Mouse (Mus musculus): ENCODE results near the gene Ptma. TPM values are rescaled to one million over a fixed set of nuclear protein-coding genes. Genes with fewer than 3 reads are reported as not detected.
A peak's percentile ranks its signal among the peaks of the same experiment; 100 is the strongest.
"Not testable (repeated sequence)": the region's sequence is repeated elsewhere in the genome, so short reads cannot be mapped to it uniquely, and the experiment has no call there.

The Ptma gene
- total RNA-seq, 2 experiments from 2014 or later: 58.5 to 108 TPM

DNA sequence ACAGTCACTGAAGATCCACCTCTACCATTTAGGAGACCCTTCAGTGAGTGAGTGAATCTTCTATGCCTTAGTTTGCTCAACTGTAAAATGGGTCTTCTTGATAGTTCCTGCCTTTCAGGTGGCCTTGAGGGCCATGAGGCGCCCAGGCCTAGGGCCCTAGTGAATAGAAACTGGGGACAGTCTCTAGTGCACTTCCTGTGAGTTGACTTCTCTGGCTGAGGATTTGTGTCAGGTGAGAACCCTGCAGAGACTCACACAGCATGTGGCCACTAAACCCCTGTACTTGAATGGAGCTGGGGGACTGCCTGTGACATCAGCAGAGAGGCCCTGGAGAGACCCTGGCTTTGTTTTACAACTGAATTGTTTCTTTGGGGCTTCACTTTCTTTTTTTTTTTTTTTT lies 16.3 kb upstream of the Ptma start:
- no peak for TF ChIP-seq CTCF (IDR thresholded peaks at IDR 0.05)
- DNase-seq: no peak
- intact Hi-C loops (cut with DNase I): no loop called here
- Histone ChIP-seq H3K27ac (no peak overlapping the region), H3K4me3 (no peak overlapping the region)

DNA sequence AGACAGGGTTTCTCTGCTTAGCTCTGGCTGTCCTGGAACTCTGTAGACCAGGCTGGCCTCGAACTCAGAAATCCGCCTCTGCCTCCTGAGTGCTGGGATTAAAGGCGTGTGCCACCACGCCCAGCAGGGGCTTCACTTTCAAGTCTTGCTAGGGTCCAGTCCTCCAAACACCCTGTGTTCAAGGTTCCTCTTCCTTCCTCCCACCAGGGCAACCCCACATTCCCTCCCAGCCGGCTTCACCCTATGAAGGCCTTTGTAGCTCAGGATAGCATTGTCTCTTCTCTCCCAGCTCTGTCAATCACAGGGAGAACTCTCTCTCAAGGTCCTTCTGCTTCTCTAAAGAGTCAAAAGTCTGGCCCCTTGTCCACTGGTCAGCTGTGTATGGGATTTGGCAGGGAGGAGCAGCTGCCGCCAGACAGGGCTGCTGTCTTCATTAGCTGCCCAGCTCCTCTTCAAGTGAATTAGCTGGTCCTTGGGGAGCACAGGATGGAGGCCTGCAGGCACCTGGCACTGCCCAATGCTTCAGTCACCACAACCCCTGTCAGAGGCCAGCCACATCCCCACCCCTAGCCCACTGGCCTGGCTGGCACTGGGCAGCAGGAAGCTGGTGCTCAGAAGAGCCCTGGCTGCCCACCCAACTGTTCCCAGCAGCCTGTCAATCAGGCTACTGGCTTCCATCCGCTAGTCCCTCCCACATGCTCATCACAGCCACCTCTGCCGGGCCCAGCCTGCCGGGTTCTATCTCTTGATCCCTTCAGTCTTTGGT lies 15.7 kb upstream of the Ptma start:
- no peak overlapping the region for H3K27ac ChIP-seq
- intact Hi-C loops (cut with DNase I): no loop called here
- TF ChIP-seq CTCF (IDR thresholded peaks at IDR 0.05): no peak
- no peak overlapping the region for H3K4me3 ChIP-seq
- no peak for DNase-seq

DNA sequence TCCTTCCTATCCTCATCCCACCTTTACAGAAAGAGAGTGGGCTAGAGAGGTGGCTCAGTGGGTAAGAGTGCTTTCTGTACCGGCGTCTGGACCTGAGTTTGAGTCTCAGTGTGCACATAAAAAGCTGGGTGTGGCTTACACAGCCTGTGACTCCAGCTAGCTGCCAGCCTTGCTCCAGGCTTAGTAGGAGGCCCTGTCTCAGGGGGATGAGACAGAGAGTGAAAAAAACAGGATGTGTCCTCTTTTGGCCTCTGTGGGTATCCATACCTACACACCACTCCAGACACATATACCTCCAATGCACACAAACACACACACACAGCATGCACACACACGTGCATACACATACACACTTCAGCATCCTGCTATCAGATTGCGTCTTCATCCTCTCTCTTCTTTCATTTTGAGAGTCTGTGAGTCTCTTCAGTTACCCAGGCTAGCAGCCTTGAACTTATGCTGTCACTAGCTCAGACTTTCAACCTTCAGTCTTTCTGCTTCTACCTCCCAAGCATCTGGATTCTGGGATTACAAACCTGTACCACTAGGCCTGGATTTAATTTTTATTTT lies 14.3 kb upstream of the Ptma start:
- no peak for DNase-seq
- H3K4me3 ChIP-seq: no peak overlapping the region
- H3K27ac ChIP-seq: no peak overlapping the region
- intact Hi-C loops (cut with DNase I): no loop called here
- no peak for TF ChIP-seq CTCF (IDR thresholded peaks at IDR 0.05)

DNA sequence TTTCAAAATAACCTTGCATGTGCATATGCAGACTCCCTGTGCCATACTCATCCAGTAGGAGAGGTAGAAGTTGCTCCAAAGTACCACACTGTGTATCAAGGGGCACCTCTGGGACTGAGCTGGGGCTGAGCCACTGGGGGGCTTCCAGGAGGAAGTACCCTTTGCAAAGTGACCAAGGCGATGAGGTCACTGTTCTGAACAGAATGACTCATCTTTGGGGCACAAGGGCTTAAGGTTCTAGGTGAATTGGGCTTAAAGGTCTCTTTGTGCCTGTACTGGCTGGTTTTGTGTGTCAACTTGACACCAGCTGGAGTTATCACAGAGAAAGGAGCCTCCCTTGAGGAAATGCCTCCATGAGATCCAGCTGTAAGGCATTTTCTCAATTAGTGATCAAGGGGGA lies 13.5 kb upstream of the Ptma start:
- H3K27ac ChIP-seq; DNase-seq; intact Hi-C loops (cut with DNase I); H3K4me3 ChIP-seq: not testable (repeated sequence)

DNA sequence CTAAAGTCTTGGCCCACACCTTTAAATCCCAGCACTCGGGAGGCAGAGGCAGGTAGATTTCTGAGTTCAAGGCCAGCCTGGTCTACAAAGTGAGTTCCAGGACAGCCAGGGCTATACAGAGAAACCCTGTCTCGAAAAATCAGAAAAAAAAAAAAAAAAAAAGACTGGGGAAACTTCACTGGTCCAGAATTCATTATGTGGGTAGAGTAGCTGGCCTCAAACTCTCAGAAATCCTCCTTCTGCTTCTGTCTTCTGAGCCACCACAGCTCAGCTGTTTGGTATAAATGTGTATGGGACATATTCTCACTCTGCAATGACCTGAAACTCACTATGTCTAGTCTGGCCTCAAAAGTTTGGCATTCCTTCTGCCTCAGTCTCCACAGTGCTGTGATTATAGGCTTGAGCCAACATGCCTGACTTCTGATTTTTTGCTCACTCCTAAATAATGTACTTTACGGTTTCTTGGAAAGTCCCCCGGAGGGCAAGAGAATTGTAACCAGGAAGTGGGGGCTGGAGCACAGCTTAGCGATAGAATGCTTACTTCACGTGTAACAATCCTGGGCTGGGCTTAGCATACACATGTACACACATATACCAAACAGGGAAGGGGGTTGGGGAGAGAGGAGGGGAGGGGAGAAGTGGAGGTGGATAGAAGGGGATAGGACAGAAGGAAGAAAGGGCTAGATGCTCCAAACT lies 10.7 kb upstream of the Ptma start:
- TF ChIP-seq CTCF (IDR thresholded peaks at IDR 0.05): no peak
- no peak for DNase-seq
- intact Hi-C loops (cut with DNase I): no loop called here
- H3K27ac ChIP-seq: no peak overlapping the region
- no peak overlapping the region for H3K4me3 ChIP-seq

DNA sequence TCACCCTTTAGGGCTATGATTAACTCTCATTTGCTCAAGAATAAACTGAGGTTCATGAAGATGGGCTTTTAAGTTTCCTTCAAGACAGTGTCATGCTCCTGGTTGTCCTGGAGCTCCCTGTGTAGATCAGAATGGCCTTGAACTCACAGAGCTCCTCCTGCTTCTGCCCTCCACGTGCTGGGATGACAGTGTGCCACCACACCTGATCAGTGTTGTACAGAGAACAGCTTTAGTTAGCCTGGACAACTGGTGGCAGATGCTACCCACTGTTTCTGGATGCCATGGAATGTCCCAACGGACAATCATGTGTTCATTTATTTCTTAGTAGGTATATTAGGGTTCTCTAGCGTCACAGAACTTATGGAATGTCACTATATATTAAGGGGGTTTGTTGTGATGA lies 9.4 kb upstream of the Ptma start:
- DNase-seq: no peak
- Histone ChIP-seq H3K27ac (no peak overlapping the region), H3K4me3 (no peak overlapping the region)
- no peak for TF ChIP-seq CTCF (IDR thresholded peaks at IDR 0.05)
- intact Hi-C loops (cut with DNase I): no loop called here

DNA sequence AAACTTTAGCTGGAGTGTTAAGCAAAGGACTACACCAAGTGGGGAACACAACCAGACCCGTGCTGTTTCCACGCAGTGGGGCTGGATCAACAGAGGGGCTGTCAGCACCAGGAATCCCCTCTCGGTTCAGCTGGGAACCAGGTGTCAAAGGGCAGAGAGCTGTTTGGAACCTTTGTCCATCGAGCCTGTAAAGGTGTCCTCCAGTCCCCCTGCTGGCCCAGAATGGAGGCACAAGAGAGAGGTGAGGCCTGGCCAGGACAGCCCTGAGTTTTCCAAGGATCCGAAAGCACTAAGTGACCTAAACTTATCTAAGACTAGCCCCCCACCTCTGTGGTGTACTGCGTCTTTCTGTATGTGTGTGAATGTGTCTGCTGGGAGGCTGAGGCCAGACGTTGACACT lies 6.2 kb upstream of the Ptma start:
- H3K4me3 ChIP-seq: no peak overlapping the region
- DNase-seq: no peak
- intact Hi-C loops (cut with DNase I): no loop called here
- TF ChIP-seq CTCF (IDR thresholded peaks at IDR 0.05): peak; percentile 54
- H3K27ac ChIP-seq: no peak overlapping the region

DNA sequence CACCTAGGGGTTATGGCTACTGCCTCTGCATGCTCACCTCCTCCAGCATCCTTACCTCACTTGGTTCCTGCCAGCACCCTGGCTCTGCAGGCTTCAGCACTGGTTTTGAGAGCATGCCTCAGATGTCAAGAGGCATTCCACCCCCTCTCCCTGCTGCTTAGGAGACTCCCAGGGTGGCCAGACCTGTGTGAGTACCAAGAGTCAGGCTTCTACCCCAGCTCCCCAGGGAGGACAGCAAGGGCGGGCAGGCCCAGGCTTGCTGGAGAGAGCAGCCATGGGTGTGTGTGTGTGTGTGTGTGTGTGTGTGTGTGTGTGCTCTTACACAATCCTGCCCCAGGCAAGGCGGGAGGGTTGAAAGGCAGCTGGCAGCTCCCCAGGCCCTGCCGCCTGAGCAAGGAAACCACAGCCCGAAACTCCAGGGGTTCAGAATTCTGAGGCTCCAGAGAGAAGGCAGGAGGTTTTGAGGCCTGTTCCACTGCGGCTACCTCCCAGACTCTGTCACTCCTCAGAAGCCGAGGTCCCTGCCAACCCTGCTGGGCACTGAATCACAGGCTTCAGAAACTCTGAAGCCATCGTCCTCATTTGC lies 4.1 kb upstream of the Ptma start:
- Histone ChIP-seq H3K27ac (peak overlapping the region; percentile 53), H3K4me3 (no peak overlapping the region)
- TF ChIP-seq CTCF (IDR thresholded peaks at IDR 0.05): no peak
- DNase-seq: peak; percentile 71
- intact Hi-C loops (cut with DNase I): no loop called here

DNA sequence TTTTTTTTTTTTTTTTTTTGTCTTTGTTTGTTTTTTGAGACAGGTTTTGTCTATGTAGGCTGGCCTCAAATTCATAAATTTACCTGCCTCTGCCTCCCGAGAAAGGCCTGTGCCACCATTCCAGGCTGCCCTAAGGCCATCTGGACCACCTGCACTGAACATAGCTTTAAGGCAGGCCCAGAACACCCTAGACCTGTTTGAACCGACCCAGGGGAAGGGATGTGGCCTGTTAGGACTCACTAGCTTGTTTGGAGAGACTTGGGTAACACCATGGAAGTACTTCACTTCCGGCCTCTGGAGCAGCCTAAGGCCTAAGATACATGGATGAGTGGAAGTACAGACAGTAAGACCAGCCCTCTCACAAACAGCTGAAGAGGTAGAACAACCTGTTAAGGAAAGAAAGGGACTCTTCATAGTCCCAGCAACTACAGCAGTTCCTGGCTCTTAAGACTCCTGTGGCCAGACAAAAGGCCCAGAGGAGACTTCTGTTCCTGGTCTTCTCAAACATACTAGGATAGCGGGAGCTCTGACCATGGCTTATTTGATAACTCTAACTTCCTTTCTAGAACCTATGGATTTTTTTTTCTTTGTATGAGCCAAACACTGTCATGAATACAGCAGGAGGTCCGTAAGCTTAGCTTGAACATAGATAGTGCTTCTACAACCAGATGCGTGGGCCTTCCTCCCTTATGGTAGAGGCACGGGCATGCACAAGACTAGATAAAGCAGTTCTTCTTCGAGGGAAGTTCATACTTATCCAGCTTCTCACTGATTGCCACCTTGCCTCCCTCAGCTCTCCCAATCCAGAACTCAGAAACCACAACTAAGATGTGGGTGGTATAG lies 2.5 kb upstream of the Ptma start:
- Histone ChIP-seq H3K27ac (peak overlapping the region; percentile 99), H3K4me3 (peak overlapping the region; percentile 95)
- intact Hi-C loops (cut with DNase I): loop anchor here (1.0 kb wide), 1 partner anchor 52 kb away; no protein-coding TSS in a partner anchor
- no peak for DNase-seq
- no peak for TF ChIP-seq CTCF (IDR thresholded peaks at IDR 0.05)

DNA sequence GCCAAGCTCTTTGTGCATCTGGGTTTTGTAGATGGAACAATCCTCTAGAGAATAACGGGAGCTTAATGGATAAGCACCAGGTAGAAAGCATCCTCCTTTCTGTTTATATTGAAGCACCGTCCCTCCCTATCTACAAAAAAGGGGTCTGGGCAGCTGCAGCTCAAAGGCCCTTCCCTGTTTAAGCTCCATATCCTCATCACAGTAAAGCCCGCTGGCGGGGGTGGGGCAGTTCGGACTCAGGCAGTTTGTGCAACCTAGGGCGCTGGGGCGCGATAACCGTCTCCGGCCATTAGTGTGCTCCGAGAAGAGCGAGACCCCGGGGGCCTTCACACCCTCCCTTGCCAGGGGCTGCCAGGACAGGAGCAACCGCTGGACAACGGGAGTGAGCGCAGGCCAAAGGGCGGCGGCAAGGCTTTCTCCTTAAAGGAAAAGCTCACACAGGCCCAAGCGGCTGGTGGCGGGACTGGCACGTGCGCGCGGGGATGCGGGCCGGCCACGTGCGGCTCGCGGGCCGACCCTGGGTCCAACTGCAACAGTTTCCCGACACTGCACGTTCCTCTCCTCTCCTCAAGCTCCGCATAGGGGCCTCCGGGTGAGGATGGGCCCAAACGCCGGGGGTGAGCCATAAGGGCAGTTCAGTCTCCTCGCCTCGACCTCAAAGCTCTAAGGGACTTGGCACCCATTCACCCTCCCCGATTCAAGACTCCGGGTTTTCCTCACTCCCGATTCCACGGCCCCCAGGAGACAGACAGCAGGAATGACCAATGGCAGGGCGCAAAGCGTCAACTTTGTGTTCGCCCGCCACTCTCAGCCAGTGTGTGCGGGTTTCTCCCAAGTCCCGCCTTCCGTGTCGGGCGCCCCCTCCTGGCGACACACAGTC lies 1.7 kb upstream of the Ptma start:
- intact Hi-C loops (cut with DNase I): loop anchor here (1.0 kb wide), 2 partner anchors 38 to 53 kb away; no protein-coding TSS in a partner anchor
- DNase-seq: peak; percentile 100
- Histone ChIP-seq H3K27ac (peak overlapping the region; percentile 99), H3K4me3 (peak overlapping the region; percentile 95)
- TF ChIP-seq CTCF (IDR thresholded peaks at IDR 0.05): peak; percentile 97; the same call in 1 of the 2 replicates

DNA sequence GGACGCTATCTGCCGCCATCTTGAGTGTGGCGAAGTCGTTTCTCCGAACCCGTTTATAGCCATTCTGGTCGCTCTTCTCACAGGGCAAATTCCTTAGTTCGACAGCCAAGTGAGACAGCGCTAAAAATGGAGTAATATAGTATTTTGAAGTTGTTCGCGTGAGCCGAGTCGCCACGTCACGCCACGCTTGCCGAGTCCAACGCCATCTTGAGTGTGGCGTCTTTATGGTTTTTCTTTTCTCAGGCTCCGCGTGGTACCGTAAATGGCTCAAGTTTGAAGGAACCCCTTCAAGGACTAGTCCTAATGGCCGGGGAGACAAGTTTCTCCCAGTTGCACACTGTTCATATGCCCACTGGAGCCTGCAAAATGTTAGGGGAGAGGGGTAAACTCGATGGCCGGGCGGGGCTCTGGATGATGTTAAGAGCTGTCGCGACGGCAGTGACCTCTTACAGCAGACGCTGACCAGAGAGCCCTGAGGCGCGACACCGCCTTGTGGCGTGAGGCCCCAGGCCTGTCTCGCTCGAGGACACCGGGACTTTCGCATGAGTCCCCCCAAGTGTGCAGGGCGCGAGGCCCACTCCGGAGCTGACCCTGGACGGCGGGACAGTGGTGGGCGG lies 919 bp upstream of the Ptma start:
- intact Hi-C loops (cut with DNase I): loop anchor here (1.0 kb wide), 1 partner anchor 38 kb away; no protein-coding TSS in a partner anchor
- peak overlapping the region; percentile 95 for H3K4me3 ChIP-seq
- no peak for TF ChIP-seq CTCF (IDR thresholded peaks at IDR 0.05)
- peak overlapping the region; percentile 99 for H3K27ac ChIP-seq
- DNase-seq: no peak

Measured in gastrocnemius, adult 2 months (tissue).